Mouse (Mus musculus) thymus, postnatal 4 days (tissue): ENCODE results near the gene Tsg101.

Source experiments
- DNase-seq: peaks from one replicate; pipeline ENCODE4 v3.0.0; 2021

Gene Tsg101

GRCm38 (mm10) chr7:46871988-46872387 is 47.8 kb downstream of the Tsg101 start:
- no peak for DNase-seq

- no peak for DNase-seq
Observed at GRCm38 (mm10) chr7:46860996-46861395, 58.8 kb downstream of the Tsg101 start, which contains the start of gene Ldhc. Gene Ldhc (plus strand): TSS chr7:46861203.

DNA sequence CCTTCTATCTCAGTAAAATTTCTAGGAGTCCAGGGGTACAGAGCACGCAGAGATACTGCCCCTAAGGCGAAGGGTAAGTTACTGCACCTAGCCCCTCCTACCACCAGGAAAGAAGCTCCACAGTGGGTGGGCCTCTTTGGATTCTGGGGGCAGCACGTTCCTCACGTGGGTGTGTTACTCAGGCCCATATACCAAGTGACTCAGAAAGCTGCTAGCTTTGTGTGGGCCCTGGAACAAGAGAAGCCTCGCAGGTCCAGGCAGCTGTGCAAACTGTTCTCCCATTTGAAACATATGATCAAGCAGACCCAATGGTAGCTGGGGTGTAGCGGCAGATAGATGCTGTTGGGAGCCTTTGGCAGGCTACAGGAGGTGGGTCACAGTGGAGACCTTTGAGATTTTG is 60.7 kb downstream of the Tsg101 start:
- DNase-seq, result no peak

DNA sequence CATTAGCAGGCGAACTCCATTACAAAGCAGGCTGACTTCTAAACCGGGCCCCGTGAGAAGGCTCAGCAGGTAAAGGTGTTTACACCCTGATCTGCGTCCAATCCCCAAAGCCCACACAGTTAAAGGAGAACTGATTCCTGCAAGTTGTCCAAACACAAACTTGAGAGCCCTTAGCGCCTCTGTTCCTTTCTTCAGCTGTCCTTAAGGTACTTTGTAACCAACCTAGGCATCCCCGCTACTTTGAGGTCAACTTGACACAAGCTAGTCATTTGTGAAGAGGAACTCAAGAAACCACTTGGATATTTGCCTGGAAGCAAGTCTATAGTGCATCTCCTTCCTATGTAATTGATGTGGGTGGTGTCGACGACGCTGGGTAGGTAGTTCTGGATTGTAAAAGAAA is 62.3 kb downstream of the Tsg101 start:
- no peak for DNase-seq

- no peak for DNase-seq
Observed at GRCm38 (mm10) chr7:46855866-46856560, 63.8 kb downstream of the Tsg101 start.

DNA sequence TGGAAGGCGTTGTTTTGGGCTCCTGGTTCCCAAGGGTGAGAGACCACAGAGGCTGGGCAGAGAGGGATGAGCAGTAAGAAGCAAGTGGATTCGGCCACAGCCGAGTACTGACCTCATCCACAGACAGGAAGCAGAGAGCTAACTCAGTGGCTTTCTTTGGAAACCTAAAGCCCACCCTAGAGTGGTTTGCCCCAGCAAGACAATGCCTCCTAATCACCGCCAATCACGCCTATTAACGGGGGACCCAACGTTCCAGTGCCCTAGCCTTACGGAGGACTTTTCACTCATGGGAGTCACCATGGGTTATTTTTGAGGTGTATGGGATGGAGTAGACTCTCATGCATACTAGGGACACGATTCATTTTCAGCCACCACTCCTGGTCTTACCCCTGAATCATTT is 66.4 kb downstream of the Tsg101 start:
- DNase-seq, result no peak

DNA sequence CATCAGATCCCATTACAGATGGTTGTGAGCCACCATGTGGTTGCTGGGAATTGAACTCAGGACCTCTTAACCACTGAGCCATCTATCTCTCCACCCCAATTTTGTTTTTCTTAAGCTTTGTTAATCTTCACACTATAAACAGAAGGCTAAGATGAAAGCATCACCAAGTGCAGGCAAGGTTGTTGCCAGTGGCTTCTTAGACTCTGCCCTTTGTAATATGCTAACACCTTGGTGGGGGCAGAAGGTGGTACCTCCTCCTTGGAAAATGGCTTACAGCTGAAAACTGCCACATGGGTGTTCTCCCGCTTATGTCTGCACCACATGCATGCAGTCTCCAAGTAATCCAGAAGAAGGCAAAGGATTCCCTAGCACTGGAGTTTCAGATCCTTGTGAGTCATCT is 67.1 kb downstream of the Tsg101 start:
- no peak for DNase-seq

DNA sequence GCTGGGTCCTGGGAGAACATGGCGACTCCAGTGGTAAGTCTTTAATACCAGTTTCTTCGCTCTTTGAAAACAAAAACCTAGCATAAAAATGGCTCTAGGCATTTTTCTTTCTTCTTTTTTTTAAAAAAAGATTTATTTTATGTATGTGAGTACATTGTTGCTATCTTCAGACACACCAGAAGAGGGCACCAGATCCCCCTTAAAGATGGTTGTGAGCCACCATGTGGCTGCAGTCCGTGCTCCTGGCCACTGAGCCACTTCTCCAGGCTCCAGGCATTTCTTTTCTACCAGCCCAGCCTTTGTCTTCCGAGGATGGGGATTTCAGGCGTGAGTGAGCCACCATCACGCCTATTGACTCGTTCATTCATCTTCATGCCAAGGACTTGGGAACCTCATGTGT is 68.7 kb downstream of the Tsg101 start:
- DNase-seq, result no peak

GRCm38 (mm10) chr7:46849287-46849686 is 70.5 kb downstream of the Tsg101 start:
- no peak for DNase-seq

GRCm38 (mm10) chr7:46846486-46847244 is 73.1 kb downstream of the Tsg101 start:
- peak; percentile 86 for DNase-seq

- peak; percentile 73 for DNase-seq
Observed at GRCm38 (mm10) chr7:46845978-46846485, 73.7 kb downstream of the Tsg101 start.

- peak; percentile 94 for DNase-seq
Observed at GRCm38 (mm10) chr7:46845211-46845977, 74.4 kb downstream of the Tsg101 start.

- no peak for DNase-seq
Observed at GRCm38 (mm10) chr7:46843576-46843975, 76.2 kb downstream of the Tsg101 start.

GRCm38 (mm10) chr7:46842278-46842677 is 77.5 kb downstream of the Tsg101 start:
- DNase-seq, result no peak

- no peak for DNase-seq
Observed at GRCm38 (mm10) chr7:46840787-46841525, 78.8 kb downstream of the Tsg101 start, which contains the start of gene Ldha. Gene Ldha (plus strand): TSS chr7:46841475.

- DNase-seq, result no peak
Observed at GRCm38 (mm10) chr7:46840326-46840725, 79.4 kb downstream of the Tsg101 start.

GRCm38 (mm10) chr7:46839861-46840260 is 79.9 kb downstream of the Tsg101 start:
- no peak for DNase-seq

DNA sequence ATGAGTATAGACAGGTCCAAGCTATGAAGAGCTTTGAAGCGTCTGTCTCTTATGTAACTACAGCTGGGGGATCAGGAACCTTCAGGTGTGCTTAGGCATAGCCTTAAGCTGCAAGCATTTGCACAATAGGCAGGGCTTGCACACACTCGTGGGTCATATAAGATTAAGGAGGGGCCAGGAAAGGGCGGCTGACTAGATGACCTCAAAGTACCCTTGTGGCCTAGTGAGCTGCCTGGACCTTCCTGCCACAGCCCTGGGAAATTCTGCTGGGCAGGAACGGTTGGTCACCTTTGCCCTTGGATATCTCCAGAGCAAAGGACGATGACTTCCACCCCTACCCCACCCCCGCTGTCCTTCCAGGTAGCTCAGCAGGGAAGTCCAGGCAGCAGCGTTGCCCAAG is 80.3 kb downstream of the Tsg101 start:
- no peak for DNase-seq
